Mouse (Mus musculus): Measurements from ENCODE around the gene Nat8l.

Nat8l gene

GRCm38 (mm10) chr5:34004618-34005017 lies 8.8 kb downstream of the Nat8l start:
- no peak for DNase-seq

DNA sequence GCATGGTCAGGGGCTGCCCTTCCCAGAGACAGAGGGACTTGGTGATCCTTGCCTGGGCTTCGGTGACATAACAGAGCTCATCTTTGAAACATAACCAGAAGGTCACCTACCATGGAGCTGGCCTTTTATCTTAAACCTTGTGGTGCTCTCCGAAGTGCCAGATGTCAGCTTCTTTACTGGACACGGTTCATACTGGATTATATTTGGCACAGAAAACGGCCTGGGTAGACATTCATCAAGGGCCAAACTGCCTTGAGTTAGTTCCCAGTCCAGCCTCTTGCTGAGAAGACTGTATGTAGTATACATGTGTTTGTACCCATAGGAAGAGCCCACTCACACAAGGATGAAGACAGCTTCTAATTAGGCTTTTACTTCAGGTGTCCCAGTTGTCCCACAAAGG lies 11.0 kb downstream of the Nat8l start:
- no peak for DNase-seq

GRCm38 (mm10) chr5:34007392-34007941 lies 11.7 kb downstream of the Nat8l start:
- no peak for DNase-seq

GRCm38 (mm10) chr5:34014652-34015051 lies 18.9 kb downstream of the Nat8l start:
- no peak for DNase-seq

DNA sequence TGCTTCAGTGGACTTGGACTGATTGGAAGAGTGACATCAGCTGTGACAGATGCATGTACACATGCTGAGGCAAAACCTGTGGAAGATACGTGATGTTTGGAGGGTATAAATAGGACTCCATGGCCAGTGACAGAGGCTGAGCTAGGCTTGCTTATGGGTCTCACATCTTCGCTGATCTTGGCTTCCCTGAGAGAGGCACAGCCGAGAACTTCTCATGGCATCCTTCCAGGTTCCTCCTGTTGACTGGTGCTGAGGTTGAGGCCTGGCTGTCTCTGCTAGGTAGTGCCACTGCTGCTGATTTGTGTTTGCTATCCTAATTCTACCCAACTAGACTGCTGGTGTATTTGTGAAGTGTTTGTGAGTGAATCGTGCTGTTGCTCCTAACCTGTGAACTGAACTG lies 23.2 kb downstream of the Nat8l start:
- DNase-seq: no peak

- DNase-seq: no peak
Measured at GRCm38 (mm10) chr5:34030101-34030500, 34.3 kb downstream of the Nat8l start.

GRCm38 (mm10) chr5:34031022-34031421 lies 35.2 kb downstream of the Nat8l start:
- DNase-seq: no peak

GRCm38 (mm10) chr5:34032520-34032919 lies 36.7 kb downstream of the Nat8l start:
- DNase-seq: no peak

All from right cerebral cortex, postnatal 14 days (tissue).